Mouse (Mus musculus) MEL (cell line): ENCODE results near the gene Vmn1r89. TPM values are rescaled to one million over a fixed set of nuclear protein-coding genes. Genes with fewer than 3 reads are reported as not detected.

Experiments
- DNase-seq: peaks from one replicate; pipeline ENCODE4 v3.0.0; 2011; ENCODE audit warnings: low read depth, low spot score
- H3K27ac ChIP-seq: 2 replicates; pipeline ENCODE4 v1.5.1; 2012; ENCODE audit warnings: low read depth, mild to moderate bottlenecking, control low read depth, low read length, moderate library complexity; ENCODE audit not compliant: control insufficient read depth
- H3K27me3 ChIP-seq, 2 experiments: fragments of 150-350 bp in 1 of 2; sonication (generic) in 1 of 2; 2 replicates each; pipeline ENCODE4 v1.6.1; 2012; ENCODE audit warnings: low read length in 2 of 2, mild to moderate bottlenecking in 2 of 2, improper control_type of control experiment in 1 of 2, moderate library complexity in 1 of 2; ENCODE audit not compliant: insufficient read depth in 2 of 2, control insufficient read depth in 1 of 2
- H3K36me3 ChIP-seq, 2 experiments: 2 replicates each; pipeline ENCODE4 v1.6.1; 2012 to 2014; ENCODE audit warnings: low read length in 2 of 2, improper control_type of control experiment in 1 of 2, inconsistent platforms in 1 of 2, mild to moderate bottlenecking in 1 of 2; ENCODE audit not compliant: insufficient read depth in 2 of 2, control insufficient read depth in 1 of 2
- H3K4me1 ChIP-seq, 2 experiments: fragments of 150-350 bp in 1 of 2; sonication (generic) in 1 of 2; 2 replicates each; pipeline ENCODE4 v1.6.1; 2012; ENCODE audit warnings: low read length in 2 of 2, improper control_type of control experiment in 1 of 2, mild to moderate bottlenecking in 1 of 2; ENCODE audit not compliant: insufficient read depth in 2 of 2, control insufficient read depth in 1 of 2
- H3K4me3 ChIP-seq, 2 experiments: fragments of 150-350 bp in 1 of 2; sonication (generic) in 1 of 2; 2 replicates each; pipeline ENCODE4 v1.5.1; 2012; ENCODE audit warnings: low read depth in 2 of 2, low read length in 2 of 2, mild to moderate bottlenecking in 2 of 2, moderate library complexity in 2 of 2, control low read depth in 1 of 2, improper control_type of control experiment in 1 of 2; ENCODE audit not compliant: control insufficient read depth in 1 of 2, insufficient read depth in 1 of 2
- H3K79me2 ChIP-seq: 2 replicates; pipeline ENCODE4 v1.6.1; 2012; ENCODE audit warnings: mild to moderate bottlenecking, low read length, moderate library complexity; ENCODE audit not compliant: control insufficient read depth, poor library complexity, insufficient read depth
- H3K9ac ChIP-seq: 2 replicates; pipeline ENCODE4 v1.6.1; 2012; ENCODE audit warnings: low read depth, mild to moderate bottlenecking, control low read depth, low read length, moderate library complexity; ENCODE audit not compliant: control insufficient read depth, poor library complexity, severe bottlenecking
- H3K9me3 ChIP-seq: fragments of 150-350 bp; sonication (generic); replicated peaks from 2 replicates; pipeline ENCODE4 v1.6.1; 2012; ENCODE audit warnings: mild to moderate bottlenecking, low read length, improper control_type of control experiment, moderate library complexity; ENCODE audit not compliant: insufficient read depth
- BHLHE40 ChIP-seq: IDR thresholded peaks from 2 replicates; pipeline ENCODE4 v1.6.1; 2012; ENCODE audit warnings: low read depth, mild to moderate bottlenecking, inconsistent platforms, low read length, improper control_type of control experiment, borderline replicate concordance
- CHD1 ChIP-seq: IDR thresholded peaks from 2 replicates; pipeline ENCODE4 v1.6.1; 2012; ENCODE audit warnings: low read depth, mild to moderate bottlenecking, inconsistent platforms, low read length, improper control_type of control experiment
- CHD2 ChIP-seq: IDR thresholded peaks from 2 replicates; pipeline ENCODE4 v1.6.1; 2011; ENCODE audit warnings: low read length, improper control_type of control experiment
- CTCF ChIP-seq, 3 experiments: IDR thresholded peaks in 2 of 3; conservative IDR thresholded peaks in 1 of 3; 2 replicates each; pipeline ENCODE4 v1.5.1; 2011 to 2012; ENCODE audit warnings: low read length in 3 of 3, low read depth in 2 of 3, mild to moderate bottlenecking in 2 of 3, improper control_type of control experiment in 1 of 3, inconsistent platforms in 1 of 3, mixed read lengths in 1 of 3, moderate library complexity in 1 of 3; ENCODE audit not compliant: control insufficient read depth in 1 of 3, insufficient read depth in 1 of 3, poor library complexity in 1 of 3, severe bottlenecking in 1 of 3
- ELF1 ChIP-seq: IDR thresholded peaks from 2 replicates; pipeline ENCODE4 v1.6.1; 2014; ENCODE audit warnings: low read depth, mild to moderate bottlenecking, inconsistent platforms, low read length, improper control_type of control experiment, moderate library complexity
- EP300 ChIP-seq, 2 experiments: IDR thresholded peaks; 2 replicates each; pipeline ENCODE4 v1.6.1; 2011; ENCODE audit warnings: improper control_type of control experiment in 2 of 2, low read length in 2 of 2, low read depth in 1 of 2, mild to moderate bottlenecking in 1 of 2
- GATA1 ChIP-seq: IDR thresholded peaks from 2 replicates; pipeline ENCODE4 v1.6.1; 2011; ENCODE audit warnings: low read depth, low read length, improper control_type of control experiment
- HCFC1 ChIP-seq: IDR thresholded peaks from 2 replicates; pipeline ENCODE4 v1.6.1; 2012; ENCODE audit warnings: low read depth, mild to moderate bottlenecking, inconsistent platforms, low read length, improper control_type of control experiment, moderate library complexity
- KAT2A ChIP-seq: conservative IDR thresholded peaks from 2 replicates; pipeline ENCODE4 v1.6.1; 2012; ENCODE audit warnings: low read depth, low read length, improper control_type of control experiment, inconsistent platforms
- MAFK ChIP-seq: IDR thresholded peaks from 2 replicates; pipeline ENCODE4 v1.6.1; 2011; ENCODE audit warnings: low read depth, mild to moderate bottlenecking, low read length, improper control_type of control experiment, borderline replicate concordance
- MAX ChIP-seq: IDR thresholded peaks from 2 replicates; pipeline ENCODE4 v1.6.1; 2011; ENCODE audit warnings: low read length, improper control_type of control experiment
- MEF2A ChIP-seq: IDR thresholded peaks from 2 replicates; pipeline ENCODE4 v1.6.1; 2014; ENCODE audit warnings: low read depth, mild to moderate bottlenecking, inconsistent platforms, low read length, improper control_type of control experiment; ENCODE audit not compliant: poor library complexity, insufficient replicate concordance, severe bottlenecking; ENCODE audit errors: extremely low read depth
- MYC ChIP-seq: IDR thresholded peaks from 2 replicates; pipeline ENCODE4 v1.6.1; 2011; ENCODE audit warnings: low read depth, mild to moderate bottlenecking, low read length, improper control_type of control experiment, moderate library complexity
- NRF1 ChIP-seq: IDR thresholded peaks from 2 replicates; pipeline ENCODE4 v1.6.1; 2014; ENCODE audit warnings: low read depth, mild to moderate bottlenecking, inconsistent platforms, low read length, improper control_type of control experiment, moderate library complexity; ENCODE audit not compliant: poor library complexity, insufficient read depth, severe bottlenecking
- POLR2AphosphoS2 ChIP-seq: IDR thresholded peaks from 2 replicates; pipeline ENCODE4 v1.6.1; 2011; ENCODE audit warnings: low read length, improper control_type of control experiment
- POLR2AphosphoS5 ChIP-seq: IDR thresholded peaks from 2 replicates; pipeline ENCODE4 v1.6.1; 2012; ENCODE audit warnings: low read depth, borderline replicate concordance, mild to moderate bottlenecking, inconsistent platforms, low read length, moderate library complexity, mixed read lengths
- RAD21 ChIP-seq: IDR thresholded peaks from 2 replicates; pipeline ENCODE4 v1.6.1; 2011; ENCODE audit warnings: mild to moderate bottlenecking, low read depth, low read length, improper control_type of control experiment
- SIN3A ChIP-seq: IDR thresholded peaks from 2 replicates; pipeline ENCODE4 v1.6.1; 2012; ENCODE audit warnings: low read length, improper control_type of control experiment, inconsistent platforms
- TAL1 ChIP-seq: IDR thresholded peaks from 2 replicates; pipeline ENCODE4 v1.6.1; 2012; ENCODE audit warnings: mild to moderate bottlenecking, inconsistent platforms, low read length, moderate library complexity, mixed read lengths
- TBP ChIP-seq: IDR thresholded peaks from 2 replicates; pipeline ENCODE4 v1.8.0; 2011; ENCODE audit warnings: low read depth, low read length, improper control_type of control experiment
- TCF12 ChIP-seq: IDR thresholded peaks from 2 replicates; pipeline ENCODE4 v1.6.1; 2014; ENCODE audit warnings: low read depth, mild to moderate bottlenecking, inconsistent platforms, low read length, improper control_type of control experiment, moderate library complexity
- UBTF ChIP-seq: IDR thresholded peaks from 2 replicates; pipeline ENCODE4 v1.6.1; 2012; ENCODE audit warnings: low read depth, mild to moderate bottlenecking, inconsistent platforms, low read length, improper control_type of control experiment, moderate library complexity, borderline replicate concordance; ENCODE audit not compliant: insufficient read depth
- USF2 ChIP-seq, 2 experiments: IDR thresholded peaks; 2 replicates each; pipeline ENCODE4 v1.6.1; 2011 to 2012; ENCODE audit warnings: improper control_type of control experiment in 2 of 2, low read length in 2 of 2, borderline replicate concordance in 1 of 2, inconsistent platforms in 1 of 2, low read depth in 1 of 2, mild to moderate bottlenecking in 1 of 2; ENCODE audit not compliant: insufficient read depth in 1 of 2
- ZKSCAN1 ChIP-seq: IDR thresholded peaks from 2 replicates; pipeline ENCODE4 v1.6.1; 2012; ENCODE audit warnings: low read depth, mild to moderate bottlenecking, inconsistent platforms, low read length, improper control_type of control experiment, moderate library complexity
- ZNF384 ChIP-seq: IDR thresholded peaks from 2 replicates; pipeline ENCODE4 v1.6.1; 2012; ENCODE audit warnings: low read depth, mild to moderate bottlenecking, inconsistent platforms, low read length, improper control_type of control experiment
- polyA plus RNA-seq, 2 experiments: library from polyadenylated mRNA; stranded (reverse) in 1 of 2; unstranded in 1 of 2; fragments of >175 nt in 1 of 2; fragments of >200 nt in 1 of 2; gene quantifications; 2 replicates each; pipeline versions ENCODE4 v1.2.1 to v1.2.4; 2012; ENCODE audit warnings: low replicate concordance in 2 of 2, low read depth in 1 of 2; ENCODE audit not compliant: insufficient read length in 2 of 2, insufficient read depth in 1 of 2, missing spikeins in 1 of 2
- total RNA-seq: library from RNA; depleted of rRNA; stranded (reverse); fragments of 300-350 nt; gene quantifications from 2 replicates; pipeline ENCODE4 v1.2.3, GENCODE M21; 2012

The Vmn1r89 gene
- total and polyA plus RNA-seq, 3 experiments: not detected

GRCm38 (mm10) chr7:13263851-13264250 is 51.0 kb downstream of the Vmn1r89 start:
- no peaks in the 10 kb centered on the region for H3K79me2 ChIP-seq
- H3K9ac ChIP-seq: no peak overlapping the region
- H3K36me3 ChIP-seq: no peaks in the 10 kb centered on the region
- no peaks in the 10 kb centered on the region for H3K27me3 ChIP-seq
- no peak overlapping the region for H3K27ac ChIP-seq
- H3K4me3 ChIP-seq: no peak overlapping the region
- DNase-seq: no peak
- H3K4me1 ChIP-seq: no peaks in the 10 kb centered on the region
- H3K9me3 ChIP-seq: no peaks in the 10 kb centered on the region
- TF ChIP-seq ZKSCAN1 (no peak), CHD2 (no peak), SIN3A (no peak), CTCF (IDR thresholded peaks at IDR 0.05 in 2 of 3, conservative IDR thresholded peaks at IDR 0.05 in 1 of 3; ENCODE audit: control insufficient read depth in 1 of 3, insufficient read depth in 1 of 3, low read depth in 2 of 3, low read length in 3 of 3, poor library complexity in 1 of 3, severe bottlenecking in 1 of 3) (no peak), UBTF (no peak), TBP (no peak), MYC (no peak), NRF1 (no peak), RAD21 (no peak), TAL1 (no peak), EP300 (IDR thresholded peaks at IDR 0.05; ENCODE audit: low read depth in 1 of 2, low read length in 2 of 2) (no peak), POLR2AphosphoS5 (no peak), MAX (no peak), MAFK (no peak), ELF1 (no peak), MEF2A (no peak), CHD1 (no peak), GATA1 (no peak), POLR2AphosphoS2 (no peak)

- no peak for DNase-seq
- TF ChIP-seq USF2 (IDR thresholded peaks at IDR 0.05; ENCODE audit: borderline replicate concordance in 1 of 2, insufficient read depth in 1 of 2, low read depth in 1 of 2, low read length in 2 of 2): no peak
- TF ChIP-seq NRF1: no peak
- TF ChIP-seq BHLHE40: no peak
- TF ChIP-seq MEF2A: no peak
- TF ChIP-seq TCF12: no peak
- no peak for TF ChIP-seq EP300 (IDR thresholded peaks at IDR 0.05; ENCODE audit: low read depth in 1 of 2, low read length in 2 of 2)
- no peak for TF ChIP-seq UBTF
- TF ChIP-seq KAT2A: no peak
- TF ChIP-seq POLR2AphosphoS2: no peak
- no peak for TF ChIP-seq ELF1
- TF ChIP-seq ZNF384: no peak
- TF ChIP-seq ZKSCAN1: no peak
- TF ChIP-seq HCFC1: no peak
- no peak for TF ChIP-seq SIN3A
Measured at GRCm38 (mm10) chr7:13264396-13264795, 51.6 kb downstream of the Vmn1r89 start.

More at GRCm38 (mm10) chr7:13264396-13264795, 51.6 kb downstream of the Vmn1r89 start:
- no peaks in the 10 kb centered on the region for H3K27me3 ChIP-seq
- H3K27ac ChIP-seq: no peak overlapping the region
- no peak overlapping the region for H3K9ac ChIP-seq
- no peaks in the 10 kb centered on the region for H3K4me1 ChIP-seq
- H3K79me2 ChIP-seq: no peaks in the 10 kb centered on the region
- H3K36me3 ChIP-seq: no peaks in the 10 kb centered on the region
- no peaks in the 10 kb centered on the region for H3K9me3 ChIP-seq
- no peak overlapping the region for H3K4me3 ChIP-seq
